Mouse (Mus musculus): ENCODE data around the gene Dusp28. TPM values are rescaled to one million over a fixed set of nuclear protein-coding genes. Genes with fewer than 3 reads are reported as not detected.

The Dusp28 gene
- polyA plus RNA-seq, 1 experiment, result 49.7 TPM

GRCm38 (mm10) chr1:92919151-92919550 is 12.4 kb downstream of the Dusp28 start:
- no peaks in the 10 kb centered on the region for H3K27me3 ChIP-seq (ENCODE audit: control insufficient read depth, insufficient read depth, low read length)
- no peak overlapping the region for H3K4me3 ChIP-seq (replicated peaks; ENCODE audit: insufficient read depth, low read depth, low read length)
- no peak for DNase-seq
- 90% methylated on average over 11 of the region's 11 CpGs for WGBS
- no peaks in the 10 kb centered on the region; the same call in 1 of the 2 replicates for H3K4me1 ChIP-seq (ENCODE audit: control insufficient read depth, insufficient read depth, low read length)
- TF ChIP-seq CTCF (IDR thresholded peaks at IDR 0.05; ENCODE audit: borderline replicate concordance, insufficient read depth, low read depth, low read length), result no peak
- no peak for TF ChIP-seq POLR2A (IDR thresholded peaks at IDR 0.05; ENCODE audit: borderline replicate concordance, insufficient read depth, low read length)
- no peak overlapping the region for H3K27ac ChIP-seq (ENCODE audit: insufficient read depth, low read length)

- no peak for DNase-seq
- no peak for TF ChIP-seq CTCF (IDR thresholded peaks at IDR 0.05; ENCODE audit: borderline replicate concordance, insufficient read depth, low read depth, low read length)
- TF ChIP-seq POLR2A (IDR thresholded peaks at IDR 0.05; ENCODE audit: borderline replicate concordance, insufficient read depth, low read length), result no peak
- Histone ChIP-seq H3K27ac (ENCODE audit: insufficient read depth, low read length) (no peak overlapping the region), H3K27me3 (ENCODE audit: control insufficient read depth, insufficient read depth, low read length) (no peaks in the 10 kb centered on the region), H3K4me1 (ENCODE audit: control insufficient read depth, insufficient read depth, low read length) (no peaks in the 10 kb centered on the region; the same call in 1 of the 2 replicates), H3K4me3 (replicated peaks; ENCODE audit: insufficient read depth, low read depth, low read length) (no peak overlapping the region)
- 54% methylated on average over 12 of the region's 12 CpGs for WGBS
Measured at GRCm38 (mm10) chr1:92919775-92920174, 13.0 kb downstream of the Dusp28 start.

GRCm38 (mm10) chr1:92920474-92921200 is 13.9 kb downstream of the Dusp28 start:
- Histone ChIP-seq H3K4me1 (ENCODE audit: control insufficient read depth, insufficient read depth, low read length) (no peaks in the 10 kb centered on the region), H3K27me3 (ENCODE audit: control insufficient read depth, insufficient read depth, low read length) (no peaks in the 10 kb centered on the region), H3K27ac (ENCODE audit: insufficient read depth, low read length) (no peak overlapping the region), H3K4me3 (replicated peaks; ENCODE audit: insufficient read depth, low read depth, low read length) (no peak overlapping the region)
- 77% methylated on average over 7 of the region's 7 CpGs for WGBS
- TF ChIP-seq CTCF (IDR thresholded peaks at IDR 0.05; ENCODE audit: borderline replicate concordance, insufficient read depth, low read depth, low read length) (no peak), POLR2A (IDR thresholded peaks at IDR 0.05; ENCODE audit: borderline replicate concordance, insufficient read depth, low read length) (no peak)
- no peak for DNase-seq

- Histone ChIP-seq H3K4me1 (ENCODE audit: control insufficient read depth, insufficient read depth, low read length) (no peaks in the 10 kb centered on the region), H3K27me3 (ENCODE audit: control insufficient read depth, insufficient read depth, low read length) (no peaks in the 10 kb centered on the region), H3K4me3 (replicated peaks; ENCODE audit: insufficient read depth, low read depth, low read length) (no peak overlapping the region), H3K27ac (ENCODE audit: insufficient read depth, low read length) (no peak overlapping the region)
- 91% methylated on average over 4 of the region's 4 CpGs for WGBS
- no peak for DNase-seq
- TF ChIP-seq POLR2A (IDR thresholded peaks at IDR 0.05; ENCODE audit: borderline replicate concordance, insufficient read depth, low read length) (no peak), CTCF (IDR thresholded peaks at IDR 0.05; ENCODE audit: borderline replicate concordance, insufficient read depth, low read depth, low read length) (no peak)
Measured at GRCm38 (mm10) chr1:92921496-92921895, 14.7 kb downstream of the Dusp28 start.

- Histone ChIP-seq H3K27ac (ENCODE audit: insufficient read depth, low read length) (no peak overlapping the region), H3K27me3 (ENCODE audit: control insufficient read depth, insufficient read depth, low read length) (no peaks in the 10 kb centered on the region), H3K4me3 (replicated peaks; ENCODE audit: insufficient read depth, low read depth, low read length) (no peak overlapping the region), H3K4me1 (ENCODE audit: control insufficient read depth, insufficient read depth, low read length) (peaks cover 2% of the 10 kb centered on the region)
- TF ChIP-seq POLR2A (IDR thresholded peaks at IDR 0.05; ENCODE audit: borderline replicate concordance, insufficient read depth, low read length), result no peak
- no peak for TF ChIP-seq CTCF (IDR thresholded peaks at IDR 0.05; ENCODE audit: borderline replicate concordance, insufficient read depth, low read depth, low read length)
- DNase-seq, result no peak
- 0% methylated on average over 1 of the region's 1 CpGs for WGBS
Measured at GRCm38 (mm10) chr1:92930171-92930706, 23.5 kb downstream of the Dusp28 start.

GRCm38 (mm10) chr1:92933611-92934010 is 26.8 kb downstream of the Dusp28 start:
- H3K27me3 ChIP-seq (ENCODE audit: control insufficient read depth, insufficient read depth, low read length), result no peaks in the 10 kb centered on the region
- TF ChIP-seq POLR2A (IDR thresholded peaks at IDR 0.05; ENCODE audit: borderline replicate concordance, insufficient read depth, low read length), result no peak
- TF ChIP-seq CTCF (IDR thresholded peaks at IDR 0.05; ENCODE audit: borderline replicate concordance, insufficient read depth, low read depth, low read length), result no peak
- H3K27ac ChIP-seq (ENCODE audit: insufficient read depth, low read length), result peak overlapping the region; percentile 83
- DNase-seq, result no peak
- peaks cover 6% of the 10 kb centered on the region for H3K4me1 ChIP-seq (ENCODE audit: control insufficient read depth, insufficient read depth, low read length)
- WGBS, result 76% methylated on average over 4 of the region's 4 CpGs
- H3K4me3 ChIP-seq (replicated peaks; ENCODE audit: insufficient read depth, low read depth, low read length), result peak overlapping the region; percentile 70

- under 1% methylated on average over 45 of the region's 45 CpGs for WGBS
- H3K4me3 ChIP-seq (replicated peaks; ENCODE audit: insufficient read depth, low read depth, low read length), result peak within 1 kb of the TSS; percentile 70
- DNase-seq, result peak; percentile 97
- H3K27ac ChIP-seq (ENCODE audit: insufficient read depth, low read length), result peak within 1 kb of the TSS; percentile 83
- peaks cover 6% of the 10 kb centered on the region for H3K4me1 ChIP-seq (ENCODE audit: control insufficient read depth, insufficient read depth, low read length)
- TF ChIP-seq CTCF (IDR thresholded peaks at IDR 0.05; ENCODE audit: borderline replicate concordance, insufficient read depth, low read depth, low read length), result no peak; the same call in 1 of the 2 replicates
- peak; percentile 85 for TF ChIP-seq POLR2A (IDR thresholded peaks at IDR 0.05; ENCODE audit: borderline replicate concordance, insufficient read depth, low read length)
- H3K27me3 ChIP-seq (ENCODE audit: control insufficient read depth, insufficient read depth, low read length), result no peaks in the 10 kb centered on the region
Measured at GRCm38 (mm10) chr1:92934182-92934827, 27.5 kb downstream of the Dusp28 start, which contains the start of gene Capn10. TSS of gene Capn10 (plus strand) at chr1:92934376.
